Mouse (Mus musculus): ENCODE data around the gene Grasp. TPM values are rescaled to one million over a fixed set of nuclear protein-coding genes. Genes with fewer than 3 reads are reported as not detected.

Gene Grasp
- total and polyA plus RNA-seq, 3 experiments, result 4.1 to 6.3 TPM; not detected in 1

DNA sequence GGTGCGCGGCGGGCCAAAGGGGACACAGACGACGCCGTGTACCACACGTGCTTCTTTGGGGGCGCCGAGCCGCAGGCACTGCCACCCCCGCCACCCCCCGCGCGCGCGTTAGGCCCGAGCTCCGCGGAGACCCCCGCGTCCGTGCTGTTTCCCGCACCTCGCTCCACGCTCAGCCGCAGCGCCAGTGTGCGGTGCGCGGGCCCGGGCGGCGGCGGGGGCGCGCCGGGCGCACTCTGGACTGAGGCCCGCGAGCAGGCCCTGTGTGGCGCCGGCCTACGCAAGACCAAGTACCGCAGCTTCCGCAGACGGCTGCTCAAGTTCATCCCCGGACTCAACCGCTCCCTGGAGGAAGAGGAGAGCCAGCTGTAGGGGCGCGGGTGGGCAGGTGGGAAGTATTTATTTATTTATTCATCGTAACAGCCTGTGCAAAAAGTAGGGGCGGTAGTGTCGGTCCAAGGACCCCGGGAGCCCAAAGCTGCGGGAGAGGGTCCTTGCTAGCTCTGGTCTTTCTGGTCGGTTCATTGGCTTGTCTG lies 7.7 kb downstream of the Grasp start:
- no peak for DNase-seq (ENCODE audit: low read depth, low spot score)
- H3K9me3 ChIP-seq (replicated peaks; ENCODE audit: insufficient read depth, low read length), result no peaks in the 10 kb centered on the region
- H3K27ac ChIP-seq (ENCODE audit: control insufficient read depth, low read depth, low read length), result no peak overlapping the region
- no peaks in the 10 kb centered on the region for H3K79me2 ChIP-seq (ENCODE audit: control insufficient read depth, insufficient read depth, low read length, poor library complexity)
- TF ChIP-seq EP300 (IDR thresholded peaks at IDR 0.05; ENCODE audit: low read depth in 1 of 2, low read length in 2 of 2), result no peak
- no peak for TF ChIP-seq ELF1 (IDR thresholded peaks at IDR 0.05; ENCODE audit: low read depth, low read length)
- TF ChIP-seq TCF12 (IDR thresholded peaks at IDR 0.05; ENCODE audit: low read depth, low read length), result no peak
- TF ChIP-seq USF1 (IDR thresholded peaks at IDR 0.05; ENCODE audit: low read depth, low read length), result no peak
- no peak for TF ChIP-seq RCOR1 (IDR thresholded peaks at IDR 0.05; ENCODE audit: low read depth, low read length)
- TF ChIP-seq NELFE (IDR thresholded peaks at IDR 0.05; ENCODE audit: low read depth, low read length), result no peak
- no peak for TF ChIP-seq NRF1 (IDR thresholded peaks at IDR 0.05; ENCODE audit: insufficient read depth, low read depth, low read length, poor library complexity, severe bottlenecking)
- no peak for TF ChIP-seq SMC3 (IDR thresholded peaks at IDR 0.05; ENCODE audit: low read depth, low read length)
- TF ChIP-seq ETS1 (IDR thresholded peaks at IDR 0.05; ENCODE audit: low read depth, low read length), result no peak
- TF ChIP-seq BHLHE40 (IDR thresholded peaks at IDR 0.05; ENCODE audit: borderline replicate concordance, low read depth, low read length), result no peak
- TF ChIP-seq CTCF (IDR thresholded peaks at IDR 0.05 in 2 of 3, conservative IDR thresholded peaks at IDR 0.05 in 1 of 3; ENCODE audit: control insufficient read depth in 1 of 3, insufficient read depth in 1 of 3, low read depth in 2 of 3, low read length in 3 of 3, poor library complexity in 1 of 3, severe bottlenecking in 1 of 3), result no peak
- no peak for TF ChIP-seq MAFK (IDR thresholded peaks at IDR 0.05; ENCODE audit: borderline replicate concordance, low read depth, low read length)
- no peak for TF ChIP-seq TAL1 (IDR thresholded peaks at IDR 0.05; ENCODE audit: low read length)
- no peak for TF ChIP-seq MEF2A (IDR thresholded peaks at IDR 0.05; ENCODE audit: extremely low read depth, insufficient replicate concordance, low read depth, low read length, poor library complexity, severe bottlenecking)
- no peak for TF ChIP-seq MXI1 (IDR thresholded peaks at IDR 0.05; ENCODE audit: low read depth, low read length)
- no peak overlapping the region for H3K9ac ChIP-seq (ENCODE audit: control insufficient read depth, low read depth, low read length, poor library complexity, severe bottlenecking)
- H3K36me3 ChIP-seq (ENCODE audit: control insufficient read depth in 1 of 2, insufficient read depth in 2 of 2, low read length in 2 of 2), result no peaks in the 10 kb centered on the region; a peak in 1 of 4 replicates
- H3K4me3 ChIP-seq (ENCODE audit: control insufficient read depth in 1 of 2, insufficient read depth in 1 of 2, low read depth in 2 of 2, low read length in 2 of 2), result no peak overlapping the region
- no peaks in the 10 kb centered on the region for H3K4me1 ChIP-seq (ENCODE audit: control insufficient read depth in 1 of 2, insufficient read depth in 2 of 2, low read length in 2 of 2)
- H3K27me3 ChIP-seq (ENCODE audit: control insufficient read depth in 1 of 2, insufficient read depth in 2 of 2, low read length in 2 of 2), result no peaks in the 10 kb centered on the region

DNA sequence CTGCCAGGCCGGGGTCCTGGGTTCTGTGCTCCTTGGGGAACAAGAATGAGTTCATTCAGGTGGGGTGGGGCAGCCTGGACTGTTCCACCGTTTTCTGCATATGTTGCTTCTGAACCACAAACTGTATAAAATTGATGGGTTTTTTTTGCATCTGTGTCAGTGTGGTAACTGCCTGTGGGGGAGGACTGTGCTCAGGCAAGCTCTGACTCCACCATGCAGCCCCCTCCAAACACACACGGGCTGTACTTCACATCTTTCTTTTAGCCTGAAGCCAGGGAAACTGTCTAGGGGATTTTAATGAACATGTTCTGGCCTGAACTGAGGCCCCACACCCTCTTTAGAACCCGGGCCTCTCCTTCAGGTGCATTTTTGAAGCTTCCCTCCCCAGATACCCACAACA lies 8.6 kb downstream of the Grasp start:
- Histone ChIP-seq H3K9ac (ENCODE audit: control insufficient read depth, low read depth, low read length, poor library complexity, severe bottlenecking) (no peak overlapping the region), H3K4me3 (ENCODE audit: control insufficient read depth in 1 of 2, insufficient read depth in 1 of 2, low read depth in 2 of 2, low read length in 2 of 2) (no peak overlapping the region), H3K27ac (ENCODE audit: control insufficient read depth, low read depth, low read length) (no peak overlapping the region), H3K27me3 (ENCODE audit: control insufficient read depth in 1 of 2, insufficient read depth in 2 of 2, low read length in 2 of 2) (no peaks in the 10 kb centered on the region), H3K4me1 (ENCODE audit: control insufficient read depth in 1 of 2, insufficient read depth in 2 of 2, low read length in 2 of 2) (no peaks in the 10 kb centered on the region), H3K9me3 (replicated peaks; ENCODE audit: insufficient read depth, low read length) (no peaks in the 10 kb centered on the region), H3K79me2 (ENCODE audit: control insufficient read depth, insufficient read depth, low read length, poor library complexity) (no peaks in the 10 kb centered on the region), H3K36me3 (ENCODE audit: control insufficient read depth in 1 of 2, insufficient read depth in 2 of 2, low read length in 2 of 2) (no peaks in the 10 kb centered on the region; a peak in 1 of 4 replicates)
- no peak for DNase-seq (ENCODE audit: low read depth, low spot score)
- TF ChIP-seq TBP (IDR thresholded peaks at IDR 0.05; ENCODE audit: low read depth, low read length), result no peak
- TF ChIP-seq MYB (IDR thresholded peaks at IDR 0.05; ENCODE audit: low read depth, low read length), result no peak
- no peak for TF ChIP-seq E2F4 (IDR thresholded peaks at IDR 0.05; ENCODE audit: borderline replicate concordance, low read depth, low read length)
- no peak for TF ChIP-seq GABPA (IDR thresholded peaks at IDR 0.05; ENCODE audit: low read depth, low read length)
- no peak for TF ChIP-seq ZMIZ1 (IDR thresholded peaks at IDR 0.05; ENCODE audit: low read depth, low read length)
- no peak for TF ChIP-seq RCOR1 (IDR thresholded peaks at IDR 0.05; ENCODE audit: low read depth, low read length)
- no peak for TF ChIP-seq CHD2 (IDR thresholded peaks at IDR 0.05; ENCODE audit: low read length)
- TF ChIP-seq NELFE (IDR thresholded peaks at IDR 0.05; ENCODE audit: low read depth, low read length), result no peak
- no peak for TF ChIP-seq MAFK (IDR thresholded peaks at IDR 0.05; ENCODE audit: borderline replicate concordance, low read depth, low read length)
- TF ChIP-seq JUND (IDR thresholded peaks at IDR 0.05; ENCODE audit: low read depth, low read length), result no peak
- TF ChIP-seq USF2 (IDR thresholded peaks at IDR 0.05; ENCODE audit: borderline replicate concordance in 1 of 2, insufficient read depth in 1 of 2, low read depth in 1 of 2, low read length in 2 of 2), result no peak
- no peak for TF ChIP-seq POLR2A (IDR thresholded peaks at IDR 0.05; ENCODE audit: control insufficient read depth in 1 of 2, insufficient read depth in 1 of 2, low read depth in 1 of 2, low read length in 2 of 2, poor library complexity in 1 of 2)
- TF ChIP-seq ZC3H11A (IDR thresholded peaks at IDR 0.05; ENCODE audit: low read depth, low read length), result no peak
- TF ChIP-seq MEF2A (IDR thresholded peaks at IDR 0.05; ENCODE audit: extremely low read depth, insufficient replicate concordance, low read depth, low read length, poor library complexity, severe bottlenecking), result no peak
- TF ChIP-seq ELF1 (IDR thresholded peaks at IDR 0.05; ENCODE audit: low read depth, low read length), result no peak
- no peak for TF ChIP-seq TAL1 (IDR thresholded peaks at IDR 0.05; ENCODE audit: low read length)
